Mouse (Mus musculus): ENCODE measurements around the gene Lipm.

The Lipm gene

GRCm38 (mm10) chr19:34165891-34166290 lies 65.2 kb downstream of the Lipm start, which contains the start of gene Ankrd22:
TSS of gene Ankrd22 (minus strand) at chr19:34166053.
- in situ Hi-C loops (cut with MboI, MseI) = no loop called here

- in situ Hi-C loops (cut with MboI, MseI) = no loop called here
Measured at GRCm38 (mm10) chr19:34166386-34166785, 65.7 kb downstream of the Lipm start.

- in situ Hi-C loops (cut with MboI, MseI) = no loop called here
Measured at GRCm38 (mm10) chr19:34167896-34168661, 67.3 kb downstream of the Lipm start.

- in situ Hi-C loops (cut with MboI, MseI) = no loop called here
Measured at GRCm38 (mm10) chr19:34169121-34169520, 68.4 kb downstream of the Lipm start.

GRCm38 (mm10) chr19:34171167-34171566 lies 70.4 kb downstream of the Lipm start:
- in situ Hi-C loops (cut with MboI, MseI) = no loop called here
